Mouse (Mus musculus): ENCODE results near the gene Ptprg. TPM values are rescaled to one million over a fixed set of nuclear protein-coding genes. Genes with fewer than 3 reads are reported as not detected.
"Not testable (repeated sequence)": the region's sequence is repeated elsewhere in the genome, so short reads cannot be mapped to it uniquely, and the experiment has no call there.

Gene Ptprg
- total RNA-seq, 4 experiments from 2014 or later, result 43.4 to 66.5 (median 48.8) TPM

- DNase-seq (ENCODE audit: low spot score), result no peak
Observed at GRCm38 (mm10) chr14:11743726-11744125, 190.4 kb downstream of the Ptprg start.

- no peak for DNase-seq (ENCODE audit: low spot score)
Observed at GRCm38 (mm10) chr14:11752678-11753077, 199.3 kb downstream of the Ptprg start.

GRCm38 (mm10) chr14:11754656-11755055 lies 201.3 kb downstream of the Ptprg start:
- no peak for DNase-seq (ENCODE audit: low spot score)

DNA sequence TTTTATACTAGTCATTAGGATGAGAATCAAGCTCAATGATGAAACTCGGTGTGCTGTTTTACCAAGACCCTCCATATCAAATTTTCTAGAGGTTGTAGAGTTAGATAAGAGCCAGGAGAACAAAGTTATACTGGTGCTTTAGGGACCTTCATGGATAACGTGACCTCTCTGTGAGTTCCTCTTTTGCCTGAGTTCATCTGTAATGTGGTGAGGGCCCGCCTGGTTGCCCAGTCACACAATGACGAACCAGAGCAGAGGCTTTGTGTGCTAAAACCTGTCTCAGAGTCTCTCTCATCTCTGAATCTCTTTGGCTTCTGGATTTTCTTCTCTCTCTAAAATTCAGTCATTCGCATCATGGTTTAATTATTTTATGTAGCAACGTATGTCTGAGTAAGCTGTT lies 204.9 kb downstream of the Ptprg start:
- no peak for DNase-seq (ENCODE audit: low spot score)

- DNase-seq (ENCODE audit: low spot score), result no peak
Observed at GRCm38 (mm10) chr14:11759356-11759755, 206.0 kb downstream of the Ptprg start.

DNA sequence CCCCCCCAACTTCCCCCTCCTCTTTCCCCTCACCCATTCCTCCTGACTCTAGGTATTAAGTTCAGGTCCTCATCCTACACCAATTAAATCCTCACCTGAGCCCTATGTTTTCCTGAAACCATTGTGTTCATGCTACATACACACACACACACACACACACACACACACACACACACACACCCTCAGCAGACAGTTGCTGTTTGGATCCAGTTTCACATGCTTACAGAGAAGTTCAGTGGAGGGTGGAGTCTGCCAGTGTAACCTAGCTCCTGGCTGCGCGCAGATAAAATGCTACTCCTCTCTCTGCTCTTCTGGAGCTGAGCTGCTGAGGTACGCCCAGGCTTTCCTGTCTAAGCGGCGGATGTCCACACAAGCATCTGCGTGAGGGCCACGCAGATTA lies 209.7 kb downstream of the Ptprg start:
- no peak for DNase-seq (ENCODE audit: low spot score)

DNA sequence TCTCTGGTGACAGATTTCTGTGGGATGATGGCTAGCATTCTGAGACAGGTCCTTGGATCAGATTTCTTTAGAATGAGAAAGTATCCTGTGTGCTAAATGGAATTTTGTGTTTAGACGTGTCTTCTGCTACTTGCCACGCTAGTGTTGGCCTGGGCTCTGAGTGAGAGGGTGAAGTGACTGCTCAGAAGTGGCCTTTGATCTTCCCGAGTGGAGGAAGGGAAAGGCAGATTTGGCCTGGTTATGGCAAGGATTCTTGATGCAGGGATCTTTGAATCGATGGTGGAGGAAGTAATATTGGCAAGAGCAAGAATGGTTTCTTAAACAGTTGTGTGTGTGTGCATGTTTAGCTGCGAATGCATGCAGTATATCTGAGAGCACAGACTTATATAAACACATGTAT lies 219.4 kb downstream of the Ptprg start:
- DNase-seq (ENCODE audit: low spot score), result no peak

GRCm38 (mm10) chr14:11774476-11775037 lies 221.2 kb downstream of the Ptprg start:
- DNase-seq (ENCODE audit: low spot score), result no peak

DNA sequence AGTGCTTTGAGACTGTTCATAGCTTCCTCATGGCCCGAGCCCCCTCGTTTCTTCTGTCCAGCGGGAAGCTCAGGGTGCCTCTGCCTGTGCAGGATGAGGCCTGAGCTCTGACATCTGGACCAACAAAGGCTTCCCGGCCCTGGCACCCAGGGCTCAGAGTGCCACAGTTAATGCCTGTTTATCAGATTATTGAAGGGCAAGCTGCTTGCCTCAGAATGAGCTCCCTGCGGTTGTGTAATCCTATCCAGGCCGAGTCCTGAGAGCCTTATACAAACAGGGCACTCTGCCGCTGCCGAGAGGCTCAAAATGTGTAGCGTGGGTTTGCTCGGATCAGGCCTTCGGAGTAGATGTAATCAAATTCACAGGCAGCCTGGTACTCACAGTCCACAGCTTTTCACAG lies 221.9 kb downstream of the Ptprg start:
- peak; percentile 25 for DNase-seq (ENCODE audit: low spot score)

- no peak for DNase-seq (ENCODE audit: low spot score)
Observed at GRCm38 (mm10) chr14:11775951-11776495, 222.7 kb downstream of the Ptprg start.

DNA sequence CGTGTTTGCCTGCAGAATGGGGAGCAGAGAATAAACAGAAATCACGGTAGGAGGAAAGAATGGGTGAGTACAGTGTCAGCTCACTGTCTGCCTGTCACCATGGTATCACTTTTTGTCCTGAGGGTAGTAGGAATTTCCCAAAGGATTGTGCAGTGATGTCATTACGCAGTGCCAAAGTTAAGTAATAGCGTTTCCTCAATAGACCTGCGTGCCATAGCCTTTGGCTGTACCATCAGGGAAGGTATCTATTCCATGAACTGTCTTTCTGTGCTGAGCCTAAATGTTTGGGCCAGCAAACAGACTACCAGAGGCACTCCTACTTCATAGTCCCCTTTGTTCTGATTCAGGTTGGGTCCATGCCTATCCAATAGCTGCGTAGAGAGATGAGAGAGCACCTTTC lies 223.2 kb downstream of the Ptprg start:
- no peak for DNase-seq (ENCODE audit: low spot score)

DNA sequence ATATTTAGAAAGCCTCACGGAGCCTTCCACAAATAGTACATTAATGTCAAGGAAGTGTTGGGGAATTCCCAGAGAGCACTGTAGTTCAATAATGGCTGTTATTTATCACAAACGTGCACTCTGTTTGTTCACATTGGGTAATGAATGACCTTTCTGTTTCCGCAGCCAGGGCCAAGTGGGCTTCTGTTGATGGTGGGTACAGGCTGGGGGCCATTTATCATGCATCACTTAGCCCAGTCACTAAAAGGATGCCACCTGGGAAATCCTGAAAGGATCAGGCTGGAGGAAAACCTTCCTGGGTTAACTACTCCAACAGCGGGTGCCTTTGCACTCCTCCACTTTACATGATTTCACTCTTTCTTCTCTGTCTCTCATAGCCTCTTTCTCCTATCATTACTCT lies 237.9 kb downstream of the Ptprg start:
- DNase-seq (ENCODE audit: low spot score), result no peak

GRCm38 (mm10) chr14:11793847-11794246 lies 240.5 kb downstream of the Ptprg start:
- no peak for DNase-seq (ENCODE audit: low spot score)

DNA sequence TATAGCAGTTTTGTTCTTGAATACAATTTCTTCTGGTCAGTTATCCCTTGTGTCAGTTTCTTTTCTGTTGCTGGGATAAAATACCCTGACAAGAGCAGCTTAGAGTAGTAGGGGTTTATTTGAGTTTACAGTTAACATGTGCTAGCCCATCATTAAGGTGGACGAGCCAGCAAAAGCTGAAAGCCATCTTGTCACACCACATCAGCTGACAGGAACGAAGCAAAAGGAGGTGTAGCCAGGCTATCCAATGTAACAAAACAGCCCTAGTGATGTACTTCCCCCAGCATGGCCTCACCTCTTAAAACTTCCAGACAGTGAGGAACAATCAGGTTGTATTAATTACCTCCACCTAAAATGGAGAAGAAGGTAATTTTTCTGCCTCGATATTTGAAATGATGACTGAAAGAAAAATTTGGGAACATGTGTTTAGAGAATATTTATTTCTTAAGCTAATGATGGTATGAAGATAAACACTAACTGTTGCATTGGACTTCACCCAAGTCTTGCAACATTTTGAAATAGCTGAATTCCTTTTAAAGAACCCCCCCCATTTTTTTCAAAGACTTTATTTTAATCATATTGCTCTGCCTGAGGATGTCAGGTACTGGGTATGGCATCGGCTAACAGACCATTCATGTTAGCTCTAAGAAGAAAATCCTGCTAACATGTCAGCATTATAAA lies 249.2 kb downstream of the Ptprg start:
- no peak for DNase-seq (ENCODE audit: low spot score)

- DNase-seq (ENCODE audit: low spot score), result no peak
Observed at GRCm38 (mm10) chr14:11806674-11807073, 253.3 kb downstream of the Ptprg start.

- DNase-seq (ENCODE audit: low spot score), result no peak
Observed at GRCm38 (mm10) chr14:11807465-11807864, 254.1 kb downstream of the Ptprg start.

GRCm38 (mm10) chr14:11811142-11811761 lies 257.9 kb downstream of the Ptprg start:
- DNase-seq (ENCODE audit: low spot score), result peak; percentile 88

- no peak for DNase-seq (ENCODE audit: low spot score)
Observed at GRCm38 (mm10) chr14:11812291-11812690, 259.0 kb downstream of the Ptprg start.

- DNase-seq (ENCODE audit: low spot score), result not testable (repeated sequence)
Observed at GRCm38 (mm10) chr14:11814811-11815210, 261.5 kb downstream of the Ptprg start.

GRCm38 (mm10) chr14:11817236-11817635 lies 263.9 kb downstream of the Ptprg start:
- DNase-seq (ENCODE audit: low spot score), result no peak

- no peak for DNase-seq (ENCODE audit: low spot score)
Observed at GRCm38 (mm10) chr14:11818054-11818453, 264.7 kb downstream of the Ptprg start.

- no peak for DNase-seq (ENCODE audit: low spot score)
Observed at GRCm38 (mm10) chr14:11818721-11819120, 265.4 kb downstream of the Ptprg start.

DNA sequence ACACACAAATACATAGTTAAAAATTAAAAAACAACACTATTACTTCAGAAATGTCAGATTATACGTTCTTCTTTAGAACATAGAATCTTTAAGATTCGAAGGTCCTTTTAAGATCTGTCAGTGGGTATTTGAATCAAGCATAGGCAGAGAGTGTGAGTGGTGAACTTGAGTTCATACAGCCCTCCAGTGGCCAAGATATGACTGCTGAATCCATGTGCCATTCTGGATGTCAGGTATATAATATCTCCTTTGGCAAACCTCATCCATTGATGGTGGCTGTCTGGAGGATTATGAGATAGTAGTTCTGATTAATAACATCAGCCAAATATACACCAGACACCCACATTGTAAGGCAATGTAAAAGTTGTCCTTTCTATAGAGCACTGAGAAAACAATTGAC lies 266.0 kb downstream of the Ptprg start:
- no peak for DNase-seq (ENCODE audit: low spot score)
